13 mouse cellular contexts compared by ENCODE assay signal in the genomic region with DNA sequence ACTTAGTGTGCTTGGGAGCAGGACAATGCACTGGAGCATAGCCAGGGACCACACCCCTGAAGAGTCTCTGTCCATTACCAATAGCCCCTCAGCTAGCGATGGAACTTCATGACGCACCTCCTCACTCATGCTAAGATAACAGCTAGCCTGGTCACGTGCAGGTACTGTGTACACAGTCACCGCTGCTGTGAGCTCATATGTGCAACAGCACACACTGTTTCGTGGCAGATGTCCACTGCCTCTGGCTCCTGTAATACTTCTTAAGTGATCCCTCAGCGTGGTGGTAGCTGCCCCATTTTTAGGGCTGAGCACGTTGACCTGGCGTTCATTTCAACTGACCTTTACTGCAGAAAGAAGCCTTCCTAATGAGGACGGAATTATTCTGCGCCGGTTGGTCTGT.
DNase-seq lines count a peak whose midpoint lies in the region; ATAC-seq lines count a peak whose summit lies in the region.
"Had no signal": no experiment of that assay in that cellular context is flagged by ENCODE, and none has a peak within 500 bp of the region (broad histone marks: within the 10 kb centered on the region; RNA-seq: fewer than 3 reads in every experiment).

No protein-coding gene starts in this region.

- ATAC-seq in heart, embryonic 15.5 days (replicated peaks; ENCODE audit: insufficient number of reproducible peaks, insufficient read depth, low FRiP score, low read depth), result peak; percentile 14; the same call in 1 of the 2 replicates
- ATAC-seq in heart, embryonic 11.5 days (replicated peaks; ENCODE audit: insufficient number of reproducible peaks, low FRiP score, low TSS enrichment), result no peak
- peak; percentile 66 for ATAC-seq in midbrain, embryonic 11.5 days (ENCODE audit: low FRiP score)
- ATAC-seq in midbrain, embryonic 16.5 days, result no peak
- peak; percentile 42; the same call in 1 of the 2 replicates for ATAC-seq in forebrain, embryonic 14.5 days

- no peak overlapping the region for H3K4me3 ChIP-seq in heart, embryonic 15.5 days
- no peak overlapping the region for H3K4me3 ChIP-seq in heart, embryonic 11.5 days (ENCODE audit: low read depth, low read length)
- H3K4me3 ChIP-seq in midbrain, embryonic 11.5 days (ENCODE audit: low read depth, low read length), result no peak overlapping the region
- H3K4me3 ChIP-seq in midbrain, embryonic 16.5 days (ENCODE audit: low read depth, low read length), result no peak overlapping the region
- H3K4me3 ChIP-seq in forebrain, embryonic 14.5 days (ENCODE audit: low read depth, low read length), result no peak overlapping the region
- H3K4me3 ChIP-seq: gastrocnemius, adult 2 months; limb, embryonic 13.5 days had no signal

- no peak for DNase-seq in midbrain, embryonic 11.5 days (ENCODE audit: low spot score, missing footprints)
- peak; percentile 64 for DNase-seq in forebrain, embryonic 14.5 days (ENCODE audit: low spot score)
- DNase-seq in retina, postnatal 1 day, result peak; percentile 76
- DNase-seq in urinary bladder, postnatal 14 days (ENCODE audit: low spot score), result no peak
- no peak for DNase-seq in left cerebral cortex, adult 18-20 months (ENCODE audit: low spot score in 2 of 2)
- DNase-seq: adrenal gland, postnatal 14 days; gastrocnemius, adult 2 months; kidney, postnatal 25 days; thymus, adult 18-20 months had no signal

- H3K9ac ChIP-seq in heart, embryonic 15.5 days, result no peak overlapping the region
- H3K9ac ChIP-seq in heart, embryonic 11.5 days (ENCODE audit: low read depth, low read length), result no peak overlapping the region
- H3K9ac ChIP-seq in midbrain, embryonic 11.5 days (ENCODE audit: low read length), result no peak overlapping the region
- no peak overlapping the region for H3K9ac ChIP-seq in midbrain, embryonic 16.5 days (ENCODE audit: low read depth, low read length)
- H3K9ac ChIP-seq in forebrain, embryonic 14.5 days (ENCODE audit: low read length), result no peak overlapping the region
- H3K9ac ChIP-seq: limb, embryonic 13.5 days had no signal

- H3K4me1 ChIP-seq in heart, embryonic 15.5 days (replicated peaks), result peaks cover 4% of the 10 kb centered on the region; the same call in 1 of the 2 replicates
- 0 out of 2 replicates have a peak, but pooled peaks cover 4% of the 10 kb centered on the region for H3K4me1 ChIP-seq in heart, embryonic 11.5 days (ENCODE audit: control insufficient read depth, insufficient read depth, low read length)
- peaks cover 10% of the 10 kb centered on the region for H3K4me1 ChIP-seq in midbrain, embryonic 11.5 days (ENCODE audit: control insufficient read depth, insufficient read depth, low read length)
- peaks cover 6% of the 10 kb centered on the region; the same call in 1 of the 2 replicates for H3K4me1 ChIP-seq in midbrain, embryonic 16.5 days (ENCODE audit: control insufficient read depth, insufficient read depth, low read length)
- peaks cover 20% of the 10 kb centered on the region for H3K4me1 ChIP-seq in forebrain, embryonic 14.5 days (ENCODE audit: control insufficient read depth, insufficient read depth, low read length)

- H3K4me2 ChIP-seq in heart, embryonic 15.5 days, result no peak overlapping the region
- no peak overlapping the region for H3K4me2 ChIP-seq in heart, embryonic 11.5 days
- no peak overlapping the region for H3K4me2 ChIP-seq in midbrain, embryonic 11.5 days
- H3K4me2 ChIP-seq in midbrain, embryonic 16.5 days (ENCODE audit: low read length), result no peak overlapping the region
- H3K4me2 ChIP-seq in forebrain, embryonic 14.5 days (ENCODE audit: low read length), result no peak overlapping the region
- H3K4me2 ChIP-seq: limb, embryonic 13.5 days had no signal

- no peaks in the 10 kb centered on the region for H3K9me3 ChIP-seq in heart, embryonic 15.5 days (replicated peaks)
- H3K9me3 ChIP-seq in heart, embryonic 11.5 days (replicated peaks; ENCODE audit: control insufficient read depth, low read length), result no peaks in the 10 kb centered on the region
- H3K9me3 ChIP-seq in midbrain, embryonic 11.5 days (ENCODE audit: control insufficient read depth, low read length), result no peaks in the 10 kb centered on the region
- no peaks in the 10 kb centered on the region for H3K9me3 ChIP-seq in midbrain, embryonic 16.5 days (replicated peaks; ENCODE audit: control insufficient read depth, low read length, poor library complexity, severe bottlenecking)
- no peaks in the 10 kb centered on the region for H3K9me3 ChIP-seq in forebrain, embryonic 14.5 days (replicated peaks; ENCODE audit: control insufficient read depth, low read length)
- H3K9me3 ChIP-seq: limb, embryonic 13.5 days had no signal

- H3K27ac ChIP-seq in heart, embryonic 15.5 days, result no peak overlapping the region
- no peak overlapping the region for H3K27ac ChIP-seq in heart, embryonic 11.5 days (ENCODE audit: low read depth, low read length)
- H3K27ac ChIP-seq in midbrain, embryonic 11.5 days (ENCODE audit: low read depth, low read length), result no peak overlapping the region
- H3K27ac ChIP-seq in midbrain, embryonic 16.5 days (ENCODE audit: low read length), result no peak overlapping the region
- H3K27ac ChIP-seq in forebrain, embryonic 14.5 days (ENCODE audit: low read depth, low read length), result peak overlapping the region; percentile 17; the same call in 1 of the 2 replicates
- H3K27ac ChIP-seq: gastrocnemius, adult 2 months; limb, embryonic 13.5 days had no signal

- peaks cover 29% of the 10 kb centered on the region for H3K27me3 ChIP-seq in heart, embryonic 15.5 days
- peaks cover 29% of the 10 kb centered on the region for H3K27me3 ChIP-seq in heart, embryonic 11.5 days (ENCODE audit: control insufficient read depth, insufficient read depth, low read length)
- peaks cover 22% of the 10 kb centered on the region for H3K27me3 ChIP-seq in midbrain, embryonic 11.5 days (ENCODE audit: control insufficient read depth, insufficient read depth, low read length)
- H3K27me3 ChIP-seq in midbrain, embryonic 16.5 days (ENCODE audit: control insufficient read depth, insufficient read depth, low read depth, low read length), result peaks cover 9% of the 10 kb centered on the region
- peaks cover 6% of the 10 kb centered on the region; the same call in 1 of the 2 replicates for H3K27me3 ChIP-seq in forebrain, embryonic 14.5 days (replicated peaks; ENCODE audit: control insufficient read depth, insufficient read depth, low read length)

- H3K36me3 ChIP-seq in heart, embryonic 15.5 days, result no peaks in the 10 kb centered on the region
- H3K36me3 ChIP-seq in heart, embryonic 11.5 days (ENCODE audit: control insufficient read depth, insufficient read depth, low read length), result no peaks in the 10 kb centered on the region
- H3K36me3 ChIP-seq in midbrain, embryonic 11.5 days (ENCODE audit: control insufficient read depth, insufficient read depth, low read length), result no peaks in the 10 kb centered on the region
- no peaks in the 10 kb centered on the region for H3K36me3 ChIP-seq in midbrain, embryonic 16.5 days (ENCODE audit: control insufficient read depth, insufficient read depth, low read length)
- no peaks in the 10 kb centered on the region for H3K36me3 ChIP-seq in forebrain, embryonic 14.5 days (ENCODE audit: control insufficient read depth, insufficient read depth, low read length)
- H3K36me3 ChIP-seq: limb, embryonic 13.5 days had no signal

- 65% methylated on average over 11 of the region's 11 CpGs for WGBS in heart, embryonic 15.5 days
- 72% methylated on average over 11 of the region's 11 CpGs for WGBS in heart, embryonic 11.5 days (ENCODE audit: insufficient replicate concordance)
- 79% methylated on average over 11 of the region's 11 CpGs for WGBS in midbrain, embryonic 11.5 days
- 57% methylated on average over 11 of the region's 11 CpGs for WGBS in midbrain, embryonic 16.5 days
- WGBS in forebrain, embryonic 14.5 days, result 36% methylated on average over 11 of the region's 11 CpGs

Comparison
In these comparisons a context has a peak if more than half of its experiments do, and no peak if none do; other contexts are left out.
1. ATAC-seq: peak in heart, embryonic 15.5 days (single experiment), midbrain, embryonic 11.5 days (single experiment) and forebrain, embryonic 14.5 days (single experiment); none in heart, embryonic 11.5 days (single experiment) and midbrain, embryonic 16.5 days (single experiment).
2. DNase-seq: peak in forebrain, embryonic 14.5 days (single experiment) and retina, postnatal 1 day (single experiment); none in midbrain, embryonic 11.5 days (single experiment), urinary bladder, postnatal 14 days (single experiment) and left cerebral cortex, adult 18-20 months (0 of 2).